Mouse (Mus musculus) kidney, postnatal 10 days (tissue): ENCODE data around the gene Gm28042.

Experiments used
- DNase-seq: peaks from one replicate; pipeline ENCODE4 v3.0.0; 2021; ENCODE audit warnings: mixed read lengths

Gene Gm28042

GRCm38 (mm10) chr2:120062248-120062647 is 35.0 kb downstream of the Gm28042 start:
- no peak for DNase-seq

- DNase-seq: no peak
Observed at GRCm38 (mm10) chr2:120064639-120065038, 37.3 kb downstream of the Gm28042 start.

GRCm38 (mm10) chr2:120065243-120065642 is 38.0 kb downstream of the Gm28042 start:
- no peak for DNase-seq

- DNase-seq: peak; percentile 40
Observed at GRCm38 (mm10) chr2:120066224-120066623, 38.9 kb downstream of the Gm28042 start.

GRCm38 (mm10) chr2:120068555-120069465 is 41.5 kb downstream of the Gm28042 start:
- peak; percentile 55 for DNase-seq

GRCm38 (mm10) chr2:120069466-120069990 is 42.2 kb downstream of the Gm28042 start:
- DNase-seq: no peak

GRCm38 (mm10) chr2:120074096-120074495 is 46.8 kb downstream of the Gm28042 start:
- DNase-seq: no peak

GRCm38 (mm10) chr2:120076076-120076705 is 48.9 kb downstream of the Gm28042 start:
- DNase-seq: peak; percentile 75

GRCm38 (mm10) chr2:120082416-120082815 is 55.1 kb downstream of the Gm28042 start:
- DNase-seq: no peak

- DNase-seq: peak; percentile 74
Observed at GRCm38 (mm10) chr2:120084593-120085361, 57.5 kb downstream of the Gm28042 start.

GRCm38 (mm10) chr2:120086038-120086437 is 58.7 kb downstream of the Gm28042 start:
- DNase-seq: no peak

- DNase-seq: no peak
Observed at GRCm38 (mm10) chr2:120087391-120087790, 60.1 kb downstream of the Gm28042 start.

- DNase-seq: no peak
Observed at GRCm38 (mm10) chr2:120087897-120088296, 60.6 kb downstream of the Gm28042 start.

- DNase-seq: no peak
Observed at GRCm38 (mm10) chr2:120090979-120091378, 63.7 kb downstream of the Gm28042 start.
